In the genomic region with DNA sequence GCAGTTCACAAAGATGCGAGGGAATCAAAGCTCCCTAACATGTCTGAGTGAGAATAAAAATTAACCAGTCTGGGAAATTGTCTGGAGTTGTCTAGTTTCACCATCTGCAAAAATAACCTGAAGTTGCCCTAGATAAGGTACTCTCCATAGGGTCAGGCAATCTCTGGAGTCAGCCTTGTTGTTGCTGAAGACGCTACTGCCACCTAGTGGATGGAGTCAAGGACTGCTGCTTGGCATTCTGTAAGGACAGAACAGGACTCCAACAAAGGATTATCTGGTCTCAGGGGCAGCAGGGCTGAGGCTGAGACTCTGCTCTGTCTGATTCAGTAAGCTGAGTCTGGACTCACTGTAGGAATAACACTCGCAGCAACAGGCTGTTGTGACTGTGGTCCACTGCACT, we compare ENCODE assay signal across 8 mouse cellular contexts. TPM values are rescaled to one million over a fixed set of nuclear protein-coding genes. Genes with fewer than 3 reads are reported as not detected.
DNase-seq lines count a peak whose midpoint lies in the region; ATAC-seq lines count a peak whose summit lies in the region.

No protein-coding gene starts in this region.

- H3K4me2 ChIP-seq in forebrain, embryonic 13.5 days: no peak overlapping the region
- no peak overlapping the region for H3K4me2 ChIP-seq in hindbrain, embryonic 11.5 days (replicated peaks; ENCODE audit: low read depth, low read length)

- H3K36me3 ChIP-seq in forebrain, embryonic 13.5 days (ENCODE audit: poor library complexity, severe bottlenecking): peaks cover 25% of the 10 kb centered on the region
- no peaks in the 10 kb centered on the region for H3K36me3 ChIP-seq in hindbrain, embryonic 11.5 days (ENCODE audit: control insufficient read depth, insufficient read depth, low read length)

- peak; percentile 66 for ATAC-seq in cerebellum, adult (ENCODE audit: insufficient number of reproducible peaks, low FRiP score, low TSS enrichment)
- peak; percentile 82 for ATAC-seq in forebrain, embryonic 13.5 days
- peak; percentile 56 for ATAC-seq in hindbrain, embryonic 11.5 days (ENCODE audit: low FRiP score)

- H3K4me1 ChIP-seq in forebrain, embryonic 13.5 days: peaks cover 13% of the 10 kb centered on the region; the same call in 1 of the 2 replicates
- H3K4me1 ChIP-seq in hindbrain, embryonic 11.5 days (replicated peaks; ENCODE audit: control insufficient read depth, insufficient read depth, low read length): peaks cover 2% of the 10 kb centered on the region

- no peak overlapping the region for H3K9ac ChIP-seq in forebrain, embryonic 13.5 days
- H3K9ac ChIP-seq in hindbrain, embryonic 11.5 days (ENCODE audit: low read depth, low read length): no peak overlapping the region

- peak; percentile 73 for DNase-seq in right cerebral cortex, adult 18-20 months
- no peak for DNase-seq in right cerebral cortex, postnatal 36 days (ENCODE audit: low spot score in 2 of 2)
- DNase-seq in hindbrain, embryonic 11.5 days (ENCODE audit: low spot score): peak; percentile 90
- peak; percentile 69 for DNase-seq in layer of hippocampus, adult 9-11 months
- DNase-seq in lung, postnatal 36 days: peak; percentile 82
- peak; percentile 83 for DNase-seq in skeletal muscle tissue, adult 2 months (ENCODE audit: low read depth, low spot score)

- peak overlapping the region; percentile 14; the same call in 1 of the 2 replicates for H3K27ac ChIP-seq in forebrain, embryonic 13.5 days
- H3K27ac ChIP-seq in hindbrain, embryonic 11.5 days (ENCODE audit: low read depth, low read length): no peak overlapping the region

- no peak overlapping the region for H3K4me3 ChIP-seq in forebrain, embryonic 13.5 days
- no peak overlapping the region for H3K4me3 ChIP-seq in hindbrain, embryonic 11.5 days (ENCODE audit: low read depth, low read length)

- no peaks in the 10 kb centered on the region for H3K9me3 ChIP-seq in forebrain, embryonic 13.5 days (replicated peaks)
- no peaks in the 10 kb centered on the region for H3K9me3 ChIP-seq in hindbrain, embryonic 11.5 days (ENCODE audit: control insufficient read depth, low read length)

- H3K27me3 ChIP-seq in forebrain, embryonic 13.5 days: no peaks in the 10 kb centered on the region
- H3K27me3 ChIP-seq in hindbrain, embryonic 11.5 days (ENCODE audit: control insufficient read depth, insufficient read depth, low read length): no peaks in the 10 kb centered on the region

- 26% methylated on average over 3 of the region's 3 CpGs for WGBS in forebrain, embryonic 13.5 days
- WGBS in hindbrain, embryonic 11.5 days: 25% methylated on average over 3 of the region's 3 CpGs

RNA-seq across cellular contexts. Expression of gene Fndc9, which starts 20.0 kb away (rescaled TPM):
- 2.2 and 2.5 TPM in 2 replicates for polyA plus RNA-seq in forebrain, embryonic 13.5 days (2015; fragmentation: Nextera tagmentation; extraction: Ambion mirVana)
- 0.68 and 1.0 TPM in 2 replicates for polyA plus RNA-seq in hindbrain, embryonic 11.5 days (2014; fragmentation: Nextera tagmentation; extraction: Ambion mirVana)

RNA-seq across cellular contexts. Expression of gene Nipal4, which starts 49.0 kb away (rescaled TPM):
- 0.38 and 0.40 TPM in 2 replicates for polyA plus RNA-seq in forebrain, embryonic 13.5 days (2015; fragmentation: Nextera tagmentation; extraction: Ambion mirVana)
- 0.96 and 1.6 TPM in 2 replicates for polyA plus RNA-seq in hindbrain, embryonic 11.5 days (2014; fragmentation: Nextera tagmentation; extraction: Ambion mirVana)

Comparison
In these comparisons a context has a peak if more than half of its experiments do, and no peak if none do; other contexts are left out.
1. DNase-seq: peak in right cerebral cortex, adult 18-20 months (single experiment), hindbrain, embryonic 11.5 days (single experiment), layer of hippocampus, adult 9-11 months (single experiment), lung, postnatal 36 days (single experiment) and skeletal muscle tissue, adult 2 months (single experiment); none in right cerebral cortex, postnatal 36 days (0 of 2).
2. Peak in every context shown above with its lines, with median percentiles within 50 percentile points of each other: ATAC-seq.